Mouse (Mus musculus) lung, postnatal 0 days (tissue): ENCODE measurements around the gene Inpp5a.

Experiments used
- CTCF ChIP-seq: IDR thresholded peaks from 2 replicates; pipeline ENCODE4 v1.5.1; 2016; ENCODE audit warnings: antibody characterized with exemption, mild to moderate bottlenecking
- EP300 ChIP-seq: IDR thresholded peaks from 2 replicates; pipeline ENCODE4 v1.6.1; 2016; ENCODE audit warnings: antibody characterized with exemption, mild to moderate bottlenecking, control low read depth

DNA sequence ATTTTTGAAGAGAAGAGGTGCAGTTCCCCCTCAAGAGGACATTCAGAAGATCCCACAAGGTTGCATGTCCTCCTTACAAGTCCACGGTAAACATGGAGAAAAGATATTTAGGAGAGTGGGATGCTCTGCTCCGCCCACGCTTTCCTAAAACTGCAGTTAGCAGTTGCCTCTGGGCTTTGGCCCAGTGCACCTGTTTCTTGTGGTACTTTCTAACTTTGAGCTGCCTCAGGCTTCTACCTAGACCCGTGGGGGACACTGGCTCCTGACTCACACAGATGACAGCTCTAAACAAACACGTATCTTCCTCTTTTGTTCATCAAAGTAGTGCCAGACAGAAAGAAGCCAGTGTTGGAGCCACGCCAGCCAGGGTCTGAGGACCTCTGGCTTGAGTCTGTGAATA, 177.1 kb downstream of the Inpp5a start:
- TF ChIP-seq EP300 (no peak), CTCF (no peak)
